ENCODE assay signal across 22 mouse cellular contexts in genomic region chr12:17453918-17454317, GRCm38 (mm10).
"Had no signal": no experiment of that assay in that cellular context is flagged by ENCODE, and none has a peak within 500 bp of the region (broad histone marks: within the 10 kb centered on the region; RNA-seq: fewer than 3 reads in every experiment).

No protein-coding gene starts in this region.

- H3K4me1 ChIP-seq: limb, embryonic 13.5 days; lung, embryonic 15.5 days; midbrain, embryonic 10.5 days; midbrain, embryonic 13.5 days; neural tube, embryonic 13.5 days had no signal

- H3K9ac ChIP-seq: limb, embryonic 13.5 days; liver, embryonic 12.5 days; liver, embryonic 15.5 days; lung, embryonic 15.5 days; midbrain, embryonic 13.5 days; neural tube, embryonic 13.5 days had no signal

- H3K36me3 ChIP-seq: limb, embryonic 10.5 days; limb, embryonic 13.5 days; liver, embryonic 12.5 days; liver, embryonic 15.5 days; lung, embryonic 15.5 days; midbrain, embryonic 10.5 days; midbrain, embryonic 13.5 days; neural tube, embryonic 13.5 days had no signal

- H3K4me3 ChIP-seq: limb, embryonic 10.5 days; limb, embryonic 13.5 days; liver, embryonic 12.5 days; liver, embryonic 15.5 days; lung, embryonic 15.5 days; megakaryocyte, embryonic 14.5 days; midbrain, embryonic 10.5 days; midbrain, embryonic 13.5 days; myocyte; neural tube, embryonic 13.5 days had no signal

- H3K27ac ChIP-seq: limb, embryonic 10.5 days; limb, embryonic 13.5 days; liver, embryonic 12.5 days; liver, embryonic 15.5 days; lung, embryonic 15.5 days; midbrain, embryonic 10.5 days; midbrain, embryonic 13.5 days; neural tube, embryonic 13.5 days; stomach, postnatal 0 days had no signal

- H3K9me3 ChIP-seq: limb, embryonic 10.5 days; limb, embryonic 13.5 days; liver, embryonic 12.5 days; liver, embryonic 15.5 days; lung, embryonic 15.5 days; midbrain, embryonic 10.5 days; midbrain, embryonic 13.5 days; neural tube, embryonic 13.5 days had no signal

- DNase-seq: kidney, postnatal 14 days; kidney, postnatal 4 days; liver; lung, adult 18-20 months; lung, postnatal 10 days; lung, postnatal 36 days; retina, postnatal 1 day; right cerebral cortex, postnatal 25 days; thymus, adult 18-20 months; thymus, postnatal 36 days had no signal

- H3K4me2 ChIP-seq: limb, embryonic 13.5 days; liver, embryonic 12.5 days; liver, embryonic 15.5 days; lung, embryonic 15.5 days; midbrain, embryonic 13.5 days; neural tube, embryonic 13.5 days had no signal

- H3K27me3 ChIP-seq: limb, embryonic 13.5 days; liver, embryonic 12.5 days; liver, embryonic 15.5 days; lung, embryonic 15.5 days; megakaryocyte, embryonic 14.5 days; midbrain, embryonic 13.5 days; neural tube, embryonic 13.5 days had no signal

- ATAC-seq: liver, embryonic 12.5 days; midbrain, embryonic 13.5 days; midbrain, embryonic 16.5 days had no signal
